Mouse (Mus musculus): Measurements from ENCODE around the gene Olfr539.

GRCm38 (mm10) chr7:140675863-140676262 lies 16.1 kb downstream of the Olfr539 start:
- TF ChIP-seq CTCF (IDR thresholded peaks at IDR 0.05) (no peak), POLR2A (IDR thresholded peaks at IDR 0.05; ENCODE audit: insufficient read depth, low read depth, low read length) (no peak)

Data from heart, adult 2 months (tissue).